Mouse (Mus musculus): ENCODE measurements around the gene Bfsp1. TPM values are rescaled to one million over a fixed set of nuclear protein-coding genes. Genes with fewer than 3 reads are reported as not detected.

The Bfsp1 gene
- polyA plus RNA-seq (2016; fragmentation: Nextera tagmentation; extraction: Ambion mirVana), result 2.1 and 2.2 TPM in 2 replicates

GRCm38 (mm10) chr2:143862484-143863231 lies at the start of gene Bfsp1:
TSS of gene Bfsp1 (minus strand) at chr2:143863173.
- Histone ChIP-seq H3K4me1 (peaks cover 18% of the 10 kb centered on the region), H3K27ac (peak within 1 kb of the TSS; percentile 95), H3K4me3 (peak within 1 kb of the TSS; percentile 68), H3K36me3 (no peaks in the 10 kb centered on the region), H3K9me3 (no peaks in the 10 kb centered on the region), H3K27me3 (ENCODE audit: insufficient read depth, poor library complexity, severe bottlenecking) (no peaks in the 10 kb centered on the region)
- 7% methylated on average over 86 of the region's 86 CpGs for WGBS
- DNase-seq (ENCODE audit: low spot score), result peak; percentile 84

GRCm38 (mm10) chr2:143912199-143912598 lies 49.2 kb upstream of the Bfsp1 start:
- H3K36me3 ChIP-seq, result no peaks in the 10 kb centered on the region
- 88% methylated on average over 2 of the region's 2 CpGs for WGBS

GRCm38 (mm10) chr2:143909230-143909629 lies 46.3 kb upstream of the Bfsp1 start:
- H3K9me3 ChIP-seq, result no peaks in the 10 kb centered on the region
- DNase-seq (ENCODE audit: low spot score), result no peak
- 70% methylated on average over 2 of the region's 2 CpGs for WGBS
- H3K27ac ChIP-seq, result no peak overlapping the region
- H3K27me3 ChIP-seq (ENCODE audit: insufficient read depth, poor library complexity, severe bottlenecking), result no peaks in the 10 kb centered on the region
- H3K4me1 ChIP-seq, result no peaks in the 10 kb centered on the region
- no peaks in the 10 kb centered on the region for H3K36me3 ChIP-seq
- H3K4me3 ChIP-seq, result no peak overlapping the region

More at GRCm38 (mm10) chr2:143912199-143912598, 49.2 kb upstream of the Bfsp1 start:
- Histone ChIP-seq H3K27me3 (ENCODE audit: insufficient read depth, poor library complexity, severe bottlenecking) (no peaks in the 10 kb centered on the region), H3K27ac (no peak overlapping the region), H3K4me1 (peaks cover under 1% of the 10 kb centered on the region; the same call in 1 of the 2 replicates), H3K4me3 (no peak overlapping the region), H3K9me3 (no peaks in the 10 kb centered on the region)
- no peak for DNase-seq (ENCODE audit: low spot score)

- 78% methylated on average over 5 of the region's 5 CpGs for WGBS
- H3K4me3 ChIP-seq, result no peak overlapping the region
Measured at GRCm38 (mm10) chr2:143904896-143905295, 41.9 kb upstream of the Bfsp1 start.

GRCm38 (mm10) chr2:143903376-143904045 lies 40.5 kb upstream of the Bfsp1 start:
- no peaks in the 10 kb centered on the region for H3K36me3 ChIP-seq
- no peaks in the 10 kb centered on the region for H3K9me3 ChIP-seq
- no peaks in the 10 kb centered on the region for H3K27me3 ChIP-seq (ENCODE audit: insufficient read depth, poor library complexity, severe bottlenecking)
- H3K27ac ChIP-seq, result peak overlapping the region; percentile 67; the same call in 1 of the 2 replicates
- H3K4me1 ChIP-seq, result peaks cover 5% of the 10 kb centered on the region; the same call in 1 of the 2 replicates
- H3K4me3 ChIP-seq, result no peak overlapping the region
- 64% methylated on average over 9 of the region's 9 CpGs for WGBS
- DNase-seq (ENCODE audit: low spot score), result no peak

More at GRCm38 (mm10) chr2:143904896-143905295, 41.9 kb upstream of the Bfsp1 start:
- no peak for DNase-seq (ENCODE audit: low spot score)
- Histone ChIP-seq H3K27me3 (ENCODE audit: insufficient read depth, poor library complexity, severe bottlenecking) (no peaks in the 10 kb centered on the region), H3K27ac (no peak overlapping the region), H3K9me3 (no peaks in the 10 kb centered on the region), H3K36me3 (no peaks in the 10 kb centered on the region), H3K4me1 (peaks cover 5% of the 10 kb centered on the region; the same call in 1 of the 2 replicates)

- Histone ChIP-seq H3K36me3 (no peaks in the 10 kb centered on the region), H3K27ac (no peak overlapping the region), H3K27me3 (ENCODE audit: insufficient read depth, poor library complexity, severe bottlenecking) (no peaks in the 10 kb centered on the region), H3K4me3 (no peak overlapping the region), H3K9me3 (no peaks in the 10 kb centered on the region), H3K4me1 (peaks cover 5% of the 10 kb centered on the region; the same call in 1 of the 2 replicates)
- 70% methylated on average over 5 of the region's 5 CpGs for WGBS
- no peak for DNase-seq (ENCODE audit: low spot score)
Measured at GRCm38 (mm10) chr2:143900821-143901351, 37.9 kb upstream of the Bfsp1 start.

- Histone ChIP-seq H3K27ac (no peak overlapping the region), H3K4me1 (peaks cover 5% of the 10 kb centered on the region; the same call in 1 of the 2 replicates), H3K36me3 (no peaks in the 10 kb centered on the region), H3K4me3 (no peak overlapping the region), H3K27me3 (ENCODE audit: insufficient read depth, poor library complexity, severe bottlenecking) (no peaks in the 10 kb centered on the region), H3K9me3 (no peaks in the 10 kb centered on the region)
- 77% methylated on average over 9 of the region's 9 CpGs for WGBS
- DNase-seq (ENCODE audit: low spot score), result no peak
Measured at GRCm38 (mm10) chr2:143899470-143900220, 36.7 kb upstream of the Bfsp1 start.

- Histone ChIP-seq H3K36me3 (no peaks in the 10 kb centered on the region), H3K4me1 (no peaks in the 10 kb centered on the region), H3K9me3 (no peaks in the 10 kb centered on the region), H3K27ac (no peak overlapping the region), H3K27me3 (ENCODE audit: insufficient read depth, poor library complexity, severe bottlenecking) (no peaks in the 10 kb centered on the region), H3K4me3 (no peak overlapping the region)
- no peak for DNase-seq (ENCODE audit: low spot score)
- 80% methylated on average over 10 of the region's 10 CpGs for WGBS
Measured at GRCm38 (mm10) chr2:143891302-143892048, 28.5 kb upstream of the Bfsp1 start.

GRCm38 (mm10) chr2:143889860-143890433 lies 27.0 kb upstream of the Bfsp1 start:
- H3K4me3 ChIP-seq, result no peak overlapping the region
- H3K9me3 ChIP-seq, result no peaks in the 10 kb centered on the region
- no peak overlapping the region for H3K27ac ChIP-seq
- no peaks in the 10 kb centered on the region for H3K36me3 ChIP-seq
- no peaks in the 10 kb centered on the region for H3K27me3 ChIP-seq (ENCODE audit: insufficient read depth, poor library complexity, severe bottlenecking)
- H3K4me1 ChIP-seq, result no peaks in the 10 kb centered on the region
- WGBS, result 60% methylated on average over 12 of the region's 12 CpGs
- DNase-seq (ENCODE audit: low spot score), result no peak

GRCm38 (mm10) chr2:143889131-143889859 lies 26.3 kb upstream of the Bfsp1 start:
- no peaks in the 10 kb centered on the region for H3K4me1 ChIP-seq
- no peaks in the 10 kb centered on the region for H3K27me3 ChIP-seq (ENCODE audit: insufficient read depth, poor library complexity, severe bottlenecking)
- no peaks in the 10 kb centered on the region for H3K36me3 ChIP-seq
- WGBS, result 79% methylated on average over 15 of the region's 15 CpGs
- H3K27ac ChIP-seq, result no peak overlapping the region
- H3K4me3 ChIP-seq, result no peak overlapping the region
- DNase-seq (ENCODE audit: low spot score), result no peak
- no peaks in the 10 kb centered on the region for H3K9me3 ChIP-seq

- H3K27me3 ChIP-seq (ENCODE audit: insufficient read depth, poor library complexity, severe bottlenecking), result no peaks in the 10 kb centered on the region
- H3K9me3 ChIP-seq, result no peaks in the 10 kb centered on the region
- peak overlapping the region; percentile 32; the same call in 1 of the 2 replicates for H3K27ac ChIP-seq
- DNase-seq (ENCODE audit: low spot score), result no peak
- H3K4me1 ChIP-seq, result peaks cover 24% of the 10 kb centered on the region
- no peaks in the 10 kb centered on the region for H3K36me3 ChIP-seq
- WGBS, result 31% methylated on average over 10 of the region's 10 CpGs
- no peak overlapping the region for H3K4me3 ChIP-seq
Measured at GRCm38 (mm10) chr2:143882606-143883288, 19.8 kb upstream of the Bfsp1 start.
